Mouse (Mus musculus) limb, embryonic 13.5 days (tissue): Measurements from ENCODE around the gene Sec24d. TPM values are rescaled to one million over a fixed set of nuclear protein-coding genes. Genes with fewer than 3 reads are reported as not detected.

Source experiments
- ATAC-seq: fragments of 200-750 bp; cut with Nextera tagmentation; 2 replicates; pipeline ENCODE4 v1.8.0; 2017; ENCODE audit warnings: low read depth, moderate number of reproducible peaks, moderate TSS enrichment; ENCODE audit not compliant: low FRiP score
- H3K27ac ChIP-seq: fragments of 300-500 bp; sonication (generic); 2 replicates; pipeline ENCODE4 v1.5.1; 2015; ENCODE audit warnings: inconsistent platforms, mild to moderate bottlenecking, moderate library complexity
- H3K27me3 ChIP-seq: fragments of 300-500 bp; sonication (generic); 2 replicates; pipeline ENCODE4 v1.6.1; 2015; ENCODE audit warnings: mild to moderate bottlenecking, inconsistent platforms
- H3K36me3 ChIP-seq: fragments of 300-500 bp; sonication (generic); 2 replicates; pipeline ENCODE4 v1.6.1; 2015; ENCODE audit warnings: inconsistent platforms, mild to moderate bottlenecking, moderate library complexity
- H3K4me1 ChIP-seq: fragments of 300-500 bp; sonication (generic); 2 replicates; pipeline ENCODE4 v1.6.1; 2015; ENCODE audit warnings: inconsistent platforms
- H3K4me2 ChIP-seq: fragments of 300-500 bp; sonication (generic); replicated peaks from 2 replicates; pipeline ENCODE4 v1.6.1; 2015; ENCODE audit warnings: inconsistent platforms, mild to moderate bottlenecking, moderate library complexity
- H3K4me3 ChIP-seq: fragments of 300-500 bp; sonication (generic); 2 replicates; pipeline ENCODE4 v1.5.1; 2015; ENCODE audit warnings: moderate library complexity, mild to moderate bottlenecking, inconsistent platforms
- H3K9ac ChIP-seq: fragments of 300-500 bp; sonication (generic); 2 replicates; pipeline ENCODE4 v1.6.1; 2015; ENCODE audit warnings: mild to moderate bottlenecking, inconsistent platforms
- H3K9me3 ChIP-seq: fragments of 300-500 bp; sonication (generic); 2 replicates; pipeline ENCODE4 v1.6.1; 2016; ENCODE audit warnings: inconsistent platforms
- WGBS: fragments of 180-500 bp; shearing (Covaris S2); methylation state at CpG from one replicate; pipeline ENCODE4 v1.1.7; 2015; 5-methylcytosine and 5-hydroxymethylcytosine counted together
- polyA plus RNA-seq: library from polyadenylated mRNA; unstranded; fragments of >200 nt; fragmentation: Nextera tagmentation; extraction: Ambion mirVana; gene quantifications from 2 replicates; pipeline ENCODE4 v1.2.1, GENCODE M21; 2015

The Sec24d gene
- polyA plus RNA-seq, 1 experiment from 2014 or later: 92.9 TPM

- Histone ChIP-seq H3K36me3 (peaks cover 76% of the 10 kb centered on the region), H3K9ac (no peak overlapping the region), H3K27ac (no peak overlapping the region), H3K27me3 (no peaks in the 10 kb centered on the region), H3K4me1 (peaks cover 2% of the 10 kb centered on the region; the same call in 1 of the 2 replicates), H3K4me3 (no peak overlapping the region), H3K9me3 (peaks cover 9% of the 10 kb centered on the region; the same call in 1 of the 2 replicates), H3K4me2 (no peak overlapping the region)
- ATAC-seq: no peak
- WGBS: 90% methylated on average over 2 of the region's 2 CpGs
These were observed 34.3 kb downstream of the Sec24d start for GRCm38 (mm10) chr3:123301521-123301920.

DNA sequence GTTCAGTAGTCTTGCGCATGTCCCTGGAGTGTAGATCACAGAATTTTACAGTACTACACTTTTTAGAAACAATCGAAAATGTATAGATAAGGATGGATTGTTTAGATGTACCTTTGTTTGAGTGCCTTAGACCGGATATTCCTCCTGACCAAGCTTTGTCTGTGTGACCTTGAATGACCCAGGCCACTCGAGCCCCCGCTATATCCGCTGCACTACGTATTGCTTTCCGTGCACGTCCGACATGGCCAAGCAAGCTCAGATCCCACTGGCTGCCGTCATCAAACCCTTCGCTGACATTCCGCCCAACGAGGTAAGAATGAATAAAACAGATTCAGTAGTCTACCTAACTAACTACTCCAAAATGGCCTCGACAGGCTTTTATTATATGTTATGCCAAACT lies 38.4 kb downstream of the Sec24d start:
- ATAC-seq: no peak

GRCm38 (mm10) chr3:123307446-123307845 lies 40.2 kb downstream of the Sec24d start:
- Histone ChIP-seq H3K4me3 (no peak overlapping the region), H3K9ac (no peak overlapping the region)

More for the DNA sequence above, 38.4 kb downstream of the Sec24d start:
- 93% methylated on average over 15 of the region's 15 CpGs for WGBS
- no peaks in the 10 kb centered on the region for H3K4me1 ChIP-seq
- peaks cover 9% of the 10 kb centered on the region; the same call in 1 of the 2 replicates for H3K9me3 ChIP-seq
- H3K4me2 ChIP-seq: no peak overlapping the region
- H3K27ac ChIP-seq: no peak overlapping the region
- H3K36me3 ChIP-seq: peaks cover 73% of the 10 kb centered on the region
- no peaks in the 10 kb centered on the region for H3K27me3 ChIP-seq
- no peak overlapping the region for H3K4me3 ChIP-seq
- H3K9ac ChIP-seq: no peak overlapping the region

GRCm38 (mm10) chr3:123309141-123309540 lies 41.9 kb downstream of the Sec24d start:
- Histone ChIP-seq H3K27ac (no peak overlapping the region), H3K9ac (no peak overlapping the region), H3K4me1 (no peaks in the 10 kb centered on the region), H3K4me3 (no peak overlapping the region), H3K36me3 (peaks cover 48% of the 10 kb centered on the region), H3K4me2 (no peak overlapping the region), H3K9me3 (no peaks in the 10 kb centered on the region), H3K27me3 (no peaks in the 10 kb centered on the region)
- 67% methylated on average over 6 of the region's 6 CpGs for WGBS
- ATAC-seq: no peak

More at GRCm38 (mm10) chr3:123307446-123307845, 40.2 kb downstream of the Sec24d start:
- no peak overlapping the region for H3K27ac ChIP-seq
- WGBS: 96% methylated on average over 6 of the region's 6 CpGs
- no peak overlapping the region for H3K4me2 ChIP-seq
- H3K4me1 ChIP-seq: no peaks in the 10 kb centered on the region
- H3K36me3 ChIP-seq: peaks cover 58% of the 10 kb centered on the region
- no peak for ATAC-seq
- 0 out of 2 replicates have a peak, but pooled peaks cover 3% of the 10 kb centered on the region for H3K9me3 ChIP-seq
- H3K27me3 ChIP-seq: no peaks in the 10 kb centered on the region

- H3K4me1 ChIP-seq: no peaks in the 10 kb centered on the region
- no peak overlapping the region for H3K4me2 ChIP-seq
- WGBS: 80% methylated on average over 9 of the region's 9 CpGs
- H3K27me3 ChIP-seq: no peaks in the 10 kb centered on the region
- no peak for ATAC-seq
- H3K9ac ChIP-seq: no peak overlapping the region
- H3K4me3 ChIP-seq: no peak overlapping the region
- peaks cover 29% of the 10 kb centered on the region for H3K36me3 ChIP-seq
- no peaks in the 10 kb centered on the region for H3K9me3 ChIP-seq
- H3K27ac ChIP-seq: no peak overlapping the region
These were observed 45.3 kb downstream of the Sec24d start for GRCm38 (mm10) chr3:123312477-123313062.

DNA sequence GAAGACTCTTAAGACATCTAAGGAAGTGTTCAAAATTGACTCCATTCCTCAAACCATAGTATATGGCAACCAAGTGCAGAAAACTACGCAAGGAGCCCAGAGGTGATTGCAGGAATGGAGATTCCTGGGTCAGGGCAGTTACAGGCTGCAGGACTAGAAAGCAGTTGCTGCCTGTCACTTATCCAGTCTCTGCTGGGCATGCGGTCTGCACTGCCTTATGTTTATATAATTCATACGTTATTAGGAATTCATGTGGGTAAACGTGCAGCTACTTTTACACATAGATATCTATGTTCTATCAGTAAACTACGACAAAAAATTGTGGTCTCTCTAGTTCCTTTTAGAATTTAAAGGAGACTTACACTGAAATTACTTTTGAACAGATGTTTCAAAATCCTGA lies 46.2 kb downstream of the Sec24d start:
- Histone ChIP-seq H3K36me3 (peaks cover 35% of the 10 kb centered on the region), H3K27me3 (no peaks in the 10 kb centered on the region), H3K4me1 (no peaks in the 10 kb centered on the region), H3K4me2 (no peak overlapping the region), H3K9me3 (no peaks in the 10 kb centered on the region), H3K4me3 (no peak overlapping the region), H3K9ac (no peak overlapping the region), H3K27ac (no peak overlapping the region)
- no peak for ATAC-seq
- WGBS: 73% methylated on average over 5 of the region's 5 CpGs

DNA sequence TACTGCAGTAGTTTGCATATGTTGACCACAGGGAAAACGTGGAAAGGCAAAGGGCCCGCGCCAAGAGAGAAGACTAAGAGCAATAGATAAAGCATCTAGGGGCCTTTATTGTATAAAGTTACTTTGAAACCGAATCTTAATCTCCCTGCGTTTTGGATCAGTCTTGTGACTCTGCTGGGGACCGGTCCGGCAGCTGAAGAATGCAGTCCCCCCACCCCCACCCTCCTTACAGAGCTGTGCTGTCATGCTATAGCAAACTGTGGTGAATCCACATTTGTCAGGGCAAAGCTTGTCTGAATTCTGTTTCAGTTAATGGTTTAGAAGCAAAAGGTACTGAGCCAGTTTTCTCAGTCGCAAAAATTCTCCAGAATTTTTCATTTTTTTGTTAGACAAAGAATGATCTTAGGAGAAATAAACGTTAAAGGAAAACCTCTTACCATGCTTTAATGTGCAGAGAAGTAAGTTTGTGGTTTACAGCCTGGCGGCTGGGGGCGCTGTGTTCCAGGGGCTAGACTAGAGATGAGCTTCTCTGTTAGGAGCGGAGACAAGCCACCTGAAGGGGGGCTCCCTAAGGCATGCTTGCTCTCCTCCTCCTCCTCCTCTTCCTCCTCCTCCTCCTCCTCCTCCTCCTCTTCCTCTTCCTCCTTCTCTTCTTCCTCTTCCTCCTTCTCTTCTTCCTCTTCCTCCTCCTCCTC lies 46.8 kb downstream of the Sec24d start:
- H3K27me3 ChIP-seq: no peaks in the 10 kb centered on the region
- peaks cover 32% of the 10 kb centered on the region for H3K36me3 ChIP-seq
- H3K4me1 ChIP-seq: no peaks in the 10 kb centered on the region
- no peaks in the 10 kb centered on the region for H3K9me3 ChIP-seq
- ATAC-seq: peak; percentile 82
- 37% methylated on average over 12 of the region's 12 CpGs for WGBS
- no peak overlapping the region for H3K27ac ChIP-seq
- no peak overlapping the region for H3K4me2 ChIP-seq
- no peak overlapping the region for H3K4me3 ChIP-seq
- H3K9ac ChIP-seq: no peak overlapping the region

- Histone ChIP-seq H3K27me3 (no peaks in the 10 kb centered on the region), H3K36me3 (peaks cover 24% of the 10 kb centered on the region), H3K4me1 (no peaks in the 10 kb centered on the region), H3K27ac (no peak overlapping the region), H3K4me2 (no peak overlapping the region), H3K4me3 (no peak overlapping the region), H3K9me3 (no peaks in the 10 kb centered on the region), H3K9ac (no peak overlapping the region)
- WGBS: 82% methylated on average over 6 of the region's 6 CpGs
- ATAC-seq: no peak
These were observed 48.8 kb downstream of the Sec24d start for GRCm38 (mm10) chr3:123316066-123316465.

DNA sequence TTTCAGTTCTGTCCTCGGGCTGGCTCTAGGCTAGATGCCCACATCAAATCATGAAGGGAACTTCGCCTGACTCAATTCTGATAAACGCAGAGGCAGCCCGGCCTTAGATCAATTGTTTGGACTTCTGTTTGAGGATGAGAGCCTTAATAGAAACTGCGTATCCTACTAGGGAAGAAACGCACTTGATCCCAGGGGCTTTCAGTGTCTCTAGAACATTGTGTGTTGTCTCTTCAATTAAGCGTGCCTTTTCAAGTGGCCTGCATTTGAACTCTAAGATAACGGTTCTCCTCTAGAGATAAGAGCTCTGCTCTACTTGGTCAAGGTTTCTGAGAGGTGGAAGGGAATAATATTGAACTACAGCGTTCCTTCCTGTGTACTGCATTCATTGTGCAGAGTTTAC lies 49.8 kb downstream of the Sec24d start:
- Histone ChIP-seq H3K9ac (no peak overlapping the region), H3K27me3 (no peaks in the 10 kb centered on the region), H3K27ac (no peak overlapping the region), H3K9me3 (no peaks in the 10 kb centered on the region), H3K4me2 (no peak overlapping the region), H3K36me3 (peaks cover 24% of the 10 kb centered on the region), H3K4me3 (no peak overlapping the region), H3K4me1 (no peaks in the 10 kb centered on the region)
- WGBS: 90% methylated on average over 9 of the region's 9 CpGs
- no peak for ATAC-seq

DNA sequence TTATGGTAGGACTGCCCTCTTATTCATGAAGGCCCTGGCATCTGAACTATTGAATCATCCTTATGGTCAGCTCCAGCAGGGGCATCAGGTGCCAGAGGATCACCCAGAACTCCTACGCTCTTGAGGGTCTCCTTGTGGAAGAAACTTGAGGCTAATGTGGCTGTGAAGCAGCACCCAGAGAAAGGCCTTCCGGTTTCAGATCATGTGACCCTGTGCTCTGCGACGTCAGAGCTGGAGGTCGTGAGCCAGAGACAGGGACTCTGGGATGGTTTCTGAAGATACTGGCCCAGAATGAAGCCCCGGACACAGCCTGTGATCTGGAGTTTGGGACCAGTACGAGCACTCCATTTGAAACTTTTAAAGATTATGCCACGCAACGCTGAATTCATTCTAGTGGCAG lies 53.1 kb downstream of the Sec24d start:
- Histone ChIP-seq H3K9me3 (no peaks in the 10 kb centered on the region), H3K4me1 (0 out of 2 replicates have a peak, but pooled peaks cover 3% of the 10 kb centered on the region), H3K36me3 (peaks cover 23% of the 10 kb centered on the region), H3K4me2 (no peak overlapping the region), H3K27ac (no peak overlapping the region), H3K9ac (no peak overlapping the region), H3K4me3 (no peak overlapping the region), H3K27me3 (no peaks in the 10 kb centered on the region)
- no peak for ATAC-seq
- 83% methylated on average over 9 of the region's 9 CpGs for WGBS

GRCm38 (mm10) chr3:123321612-123322011 lies 54.4 kb downstream of the Sec24d start:
- Histone ChIP-seq H3K27ac (no peak overlapping the region), H3K9me3 (no peaks in the 10 kb centered on the region), H3K4me3 (no peak overlapping the region), H3K36me3 (peaks cover 23% of the 10 kb centered on the region), H3K4me2 (no peak overlapping the region), H3K27me3 (no peaks in the 10 kb centered on the region), H3K4me1 (0 out of 2 replicates have a peak, but pooled peaks cover 3% of the 10 kb centered on the region), H3K9ac (no peak overlapping the region)
- no peak; the same call in 1 of the 2 replicates for ATAC-seq
- 88% methylated on average over 6 of the region's 6 CpGs for WGBS

GRCm38 (mm10) chr3:123322147-123322546 lies 54.9 kb downstream of the Sec24d start:
- H3K4me3 ChIP-seq: no peak overlapping the region
- no peak for ATAC-seq

More at GRCm38 (mm10) chr3:123322147-123322546, 54.9 kb downstream of the Sec24d start:
- 26% methylated on average over 1 of the region's 1 CpGs for WGBS
- Histone ChIP-seq H3K27me3 (no peaks in the 10 kb centered on the region), H3K36me3 (peaks cover 23% of the 10 kb centered on the region), H3K4me2 (no peak overlapping the region), H3K9me3 (no peaks in the 10 kb centered on the region), H3K4me1 (0 out of 2 replicates have a peak, but pooled peaks cover 3% of the 10 kb centered on the region), H3K9ac (no peak overlapping the region), H3K27ac (no peak overlapping the region)
